Mouse (Mus musculus) erythroblast, embryonic 14.5 days (primary cell): ENCODE data around the gene St6galnac3.

ENCODE experiments used
- GATA1 ChIP-seq: IDR thresholded peaks from 2 replicates; pipeline ENCODE4 v1.6.1; 2012; ENCODE audit warnings: low read length, inconsistent platforms, mixed read lengths
- TAL1 ChIP-seq: IDR thresholded peaks from 3 replicates; pipeline ENCODE4 v1.6.1; 2012; ENCODE audit warnings: low read length, inconsistent platforms, mixed read lengths

- TF ChIP-seq GATA1, result no peak
- no peak for TF ChIP-seq TAL1
These were observed 244.0 kb downstream of the St6galnac3 start for GRCm38 (mm10) chr3:153481012-153481411.
